Mouse (Mus musculus): ENCODE data around the gene Cd320. TPM values are rescaled to one million over a fixed set of nuclear protein-coding genes. Genes with fewer than 3 reads are reported as not detected.
"Not testable (repeated sequence)": the region's sequence is repeated elsewhere in the genome, so short reads cannot be mapped to it uniquely, and the experiment has no call there.

The Cd320 gene
- polyA plus RNA-seq, 1 experiment from 2014 or later = 55.1 TPM

- H3K4me3 ChIP-seq (replicated peaks) = no peak overlapping the region
- peaks cover 16% of the 10 kb centered on the region for H3K27me3 ChIP-seq
- no peak overlapping the region for H3K27ac ChIP-seq
- no peak overlapping the region for H3K9ac ChIP-seq
- no peak for ATAC-seq (ENCODE audit: low FRiP score)
- no peak overlapping the region for H3K4me2 ChIP-seq
- peaks cover 31% of the 10 kb centered on the region for H3K4me1 ChIP-seq
- WGBS = 93% methylated on average over 5 of the region's 6 CpGs
- no peaks in the 10 kb centered on the region for H3K9me3 ChIP-seq
- peaks cover 19% of the 10 kb centered on the region for H3K36me3 ChIP-seq (replicated peaks)
Observed at GRCm38 (mm10) chr17:33815399-33815798, 27.5 kb upstream of the Cd320 start.

GRCm38 (mm10) chr17:33816612-33817011 lies 26.3 kb upstream of the Cd320 start:
- Histone ChIP-seq H3K4me1 (peaks cover 22% of the 10 kb centered on the region), H3K9ac (no peak overlapping the region), H3K27me3 (peaks cover 4% of the 10 kb centered on the region), H3K36me3 (replicated peaks) (peaks cover 31% of the 10 kb centered on the region), H3K4me3 (replicated peaks) (peak overlapping the region; percentile 50; the same call in 1 of the 2 replicates), H3K27ac (no peak overlapping the region), H3K9me3 (no peaks in the 10 kb centered on the region), H3K4me2 (peak overlapping the region; percentile 82)
- no peak for ATAC-seq (ENCODE audit: low FRiP score)
- 76% methylated on average over 5 of the region's 5 CpGs for WGBS

GRCm38 (mm10) chr17:33817184-33817968 lies 25.5 kb upstream of the Cd320 start:
- Histone ChIP-seq H3K4me2 (peak overlapping the region; percentile 82), H3K9ac (peak overlapping the region; percentile 80), H3K27ac (peak overlapping the region; percentile 87), H3K9me3 (no peaks in the 10 kb centered on the region), H3K4me3 (replicated peaks) (peak overlapping the region; percentile 50), H3K4me1 (peaks cover 28% of the 10 kb centered on the region), H3K36me3 (replicated peaks) (peaks cover 39% of the 10 kb centered on the region), H3K27me3 (peaks cover under 1% of the 10 kb centered on the region; the same call in 1 of the 2 replicates)
- under 1% methylated on average over 89 of the region's 89 CpGs for whole genome bisulfite sequencing
- ATAC-seq (ENCODE audit: low FRiP score) = peak; percentile 97

GRCm38 (mm10) chr17:33817969-33818643 lies 24.8 kb upstream of the Cd320 start:
- H3K4me3 ChIP-seq (replicated peaks) = peak overlapping the region; percentile 50
- H3K27ac ChIP-seq = peak overlapping the region; percentile 87
- no peaks in the 10 kb centered on the region for H3K9me3 ChIP-seq
- peak overlapping the region; percentile 80 for H3K9ac ChIP-seq
- ATAC-seq (ENCODE audit: low FRiP score) = peak; percentile 58; the same call in 1 of the 2 replicates
- H3K4me2 ChIP-seq = peak overlapping the region; percentile 82
- H3K4me1 ChIP-seq = peaks cover 36% of the 10 kb centered on the region
- peaks cover 46% of the 10 kb centered on the region for H3K36me3 ChIP-seq (replicated peaks)
- no peaks in the 10 kb centered on the region for H3K27me3 ChIP-seq
- WGBS = 18% methylated on average over 33 of the region's 33 CpGs

- Histone ChIP-seq H3K9me3 (no peaks in the 10 kb centered on the region), H3K36me3 (replicated peaks) (peaks cover 48% of the 10 kb centered on the region), H3K4me3 (replicated peaks) (no peak overlapping the region; the same call in 1 of the 2 replicates), H3K9ac (no peak overlapping the region), H3K27me3 (no peaks in the 10 kb centered on the region), H3K4me1 (peaks cover 49% of the 10 kb centered on the region), H3K27ac (no peak overlapping the region), H3K4me2 (peak overlapping the region; percentile 4; the same call in 1 of the 2 replicates)
- ATAC-seq (ENCODE audit: low FRiP score) = no peak
- 88% methylated on average over 1 of the region's 1 CpGs for WGBS
Observed at GRCm38 (mm10) chr17:33822436-33822959, 20.4 kb upstream of the Cd320 start.

- Histone ChIP-seq H3K36me3 (replicated peaks) (peaks cover 48% of the 10 kb centered on the region), H3K4me2 (peak overlapping the region; percentile 80), H3K9ac (peak overlapping the region; percentile 87), H3K4me1 (peaks cover 44% of the 10 kb centered on the region), H3K4me3 (replicated peaks) (peak overlapping the region; percentile 77)
- H3K9me3 ChIP-seq; ATAC-seq (ENCODE audit: low FRiP score); H3K27me3 ChIP-seq; H3K27ac ChIP-seq: not testable (repeated sequence)
- 86% methylated on average over 8 of the region's 8 CpGs for WGBS
Observed at GRCm38 (mm10) chr17:33823171-33823570, 19.7 kb upstream of the Cd320 start.

- Histone ChIP-seq H3K4me3 (replicated peaks) (peak within 1 kb of the TSS; percentile 77), H3K27me3 (no peaks in the 10 kb centered on the region), H3K9ac (peak within 1 kb of the TSS; percentile 87), H3K27ac (peak within 1 kb of the TSS; percentile 84), H3K4me2 (peak within 1 kb of the TSS; percentile 80), H3K9me3 (no peaks in the 10 kb centered on the region), H3K4me1 (peaks cover 33% of the 10 kb centered on the region), H3K36me3 (replicated peaks) (peaks cover 41% of the 10 kb centered on the region)
- ATAC-seq (ENCODE audit: low FRiP score) = peak; percentile 94
- under 1% methylated on average over 51 of the region's 51 CpGs for WGBS
Observed at GRCm38 (mm10) chr17:33824084-33824996, 18.6 kb upstream of the Cd320 start, which contains the start of the genes Rps28 and Ndufa7. Gene Rps28, minus strand, starts transcription at chr17:33824562. Gene Ndufa7, plus strand, starts transcription at chr17:33824572.

GRCm38 (mm10) chr17:33824997-33825330 lies 17.9 kb upstream of the Cd320 start:
- Histone ChIP-seq H3K9ac (peak overlapping the region; percentile 87), H3K4me1 (peaks cover 33% of the 10 kb centered on the region), H3K4me3 (replicated peaks) (peak overlapping the region; percentile 77), H3K36me3 (replicated peaks) (peaks cover 41% of the 10 kb centered on the region), H3K27ac (peak overlapping the region; percentile 84; the same call in 1 of the 2 replicates), H3K4me2 (peak overlapping the region; percentile 77)
- ATAC-seq (ENCODE audit: low FRiP score); H3K9me3 ChIP-seq; H3K27me3 ChIP-seq: not testable (repeated sequence)
- 5% methylated on average over 6 of the region's 6 CpGs for WGBS

GRCm38 (mm10) chr17:33825462-33825861 lies 17.4 kb upstream of the Cd320 start:
- Histone ChIP-seq H3K4me3 (replicated peaks) (peak overlapping the region; percentile 77), H3K9me3 (no peaks in the 10 kb centered on the region), H3K4me1 (peaks cover 33% of the 10 kb centered on the region), H3K27me3 (no peaks in the 10 kb centered on the region), H3K27ac (no peak overlapping the region), H3K9ac (peak overlapping the region; percentile 87; the same call in 1 of the 2 replicates), H3K36me3 (replicated peaks) (peaks cover 41% of the 10 kb centered on the region), H3K4me2 (peak overlapping the region; percentile 77)
- no peak for ATAC-seq (ENCODE audit: low FRiP score)
- 85% methylated on average over 8 of the region's 8 CpGs for WGBS

- Histone ChIP-seq H3K9me3 (no peaks in the 10 kb centered on the region), H3K27ac (no peak overlapping the region), H3K27me3 (no peaks in the 10 kb centered on the region), H3K4me2 (no peak overlapping the region), H3K4me3 (replicated peaks) (no peak overlapping the region), H3K9ac (no peak overlapping the region), H3K4me1 (peaks cover 32% of the 10 kb centered on the region), H3K36me3 (replicated peaks) (peaks cover 41% of the 10 kb centered on the region)
- under 1% methylated on average over 3 of the region's 3 CpGs for WGBS
- ATAC-seq (ENCODE audit: low FRiP score) = no peak
Observed at GRCm38 (mm10) chr17:33826850-33827249, 16.0 kb upstream of the Cd320 start.

GRCm38 (mm10) chr17:33828892-33829291 lies 14.0 kb upstream of the Cd320 start:
- H3K4me3 ChIP-seq (replicated peaks) = no peak overlapping the region
- peak overlapping the region; percentile 36; the same call in 1 of the 2 replicates for H3K27ac ChIP-seq
- H3K4me2 ChIP-seq = no peak overlapping the region
- H3K9me3 ChIP-seq = no peaks in the 10 kb centered on the region
- no peaks in the 10 kb centered on the region for H3K27me3 ChIP-seq
- ATAC-seq (ENCODE audit: low FRiP score) = no peak
- H3K4me1 ChIP-seq = peaks cover 13% of the 10 kb centered on the region
- H3K36me3 ChIP-seq (replicated peaks) = peaks cover 44% of the 10 kb centered on the region
- 78% methylated on average over 2 of the region's 2 CpGs for WGBS
- no peak overlapping the region for H3K9ac ChIP-seq

Measured in forebrain, embryonic 12.5 days (tissue).